19 mouse cellular contexts compared by ENCODE assay signal in the genomic region with DNA sequence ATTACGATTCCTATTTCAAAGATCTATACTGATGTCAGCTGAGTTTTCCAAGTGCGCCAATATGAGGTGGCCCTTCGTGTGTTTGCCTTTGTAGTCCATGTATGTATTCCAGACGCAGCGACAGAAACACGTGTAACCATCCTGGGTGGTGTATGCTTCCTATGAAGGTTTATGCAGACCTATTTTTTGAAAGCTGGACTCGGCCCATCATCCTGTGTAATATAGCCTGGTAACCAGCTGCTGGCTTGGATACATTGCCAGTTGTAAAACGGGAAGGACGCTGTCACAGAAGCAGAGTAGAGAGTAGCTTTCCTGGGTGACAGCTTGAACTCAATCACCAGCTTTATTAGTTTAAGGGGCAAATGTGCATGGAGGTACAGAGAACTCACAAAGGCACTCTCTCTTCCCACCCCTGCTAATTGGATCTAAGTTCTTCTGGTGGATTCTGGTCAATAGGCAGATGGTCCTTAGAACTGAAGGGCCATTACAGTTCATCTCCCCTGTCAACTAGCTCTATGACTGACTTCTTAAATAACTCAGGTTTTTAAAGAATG.
DNase-seq lines count a peak whose midpoint lies in the region; ATAC-seq and TF ChIP-seq lines count a peak whose summit lies in the region.
"Had no signal": no experiment of that assay in that cellular context is flagged by ENCODE, and none has a peak within 500 bp of the region (broad histone marks: within the 10 kb centered on the region; RNA-seq: fewer than 3 reads in every experiment).

No protein-coding gene starts in this region.

- no peaks in the 10 kb centered on the region for H3K36me3 ChIP-seq in neural tube, embryonic 14.5 days (ENCODE audit: control insufficient read depth, insufficient read depth, low read length)
- no peaks in the 10 kb centered on the region for H3K36me3 ChIP-seq in kidney, embryonic 14.5 days (ENCODE audit: control insufficient read depth, insufficient read depth, low read length)
- no peaks in the 10 kb centered on the region for H3K36me3 ChIP-seq in kidney, embryonic 16.5 days (ENCODE audit: insufficient read depth, low read length)
- H3K36me3 ChIP-seq: embryonic facial prominence, embryonic 10.5 days; forebrain, embryonic 15.5 days; heart, embryonic 10.5 days; hindbrain, embryonic 12.5 days had no signal

- no peak overlapping the region for H3K4me3 ChIP-seq in gastrocnemius, adult 2 months
- no peak overlapping the region for H3K4me3 ChIP-seq in neural tube, embryonic 14.5 days (ENCODE audit: low read depth, low read length)
- no peak overlapping the region for H3K4me3 ChIP-seq in kidney, embryonic 14.5 days (ENCODE audit: low read length)
- H3K4me3 ChIP-seq in kidney, embryonic 16.5 days (ENCODE audit: low read length) = no peak overlapping the region
- H3K4me3 ChIP-seq: embryonic facial prominence, embryonic 10.5 days; forebrain, embryonic 15.5 days; heart, embryonic 10.5 days; hindbrain, embryonic 12.5 days had no signal

- TF ChIP-seq CTCF in gastrocnemius, adult 2 months (IDR thresholded peaks at IDR 0.05) = no peak

- no peak overlapping the region for H3K27ac ChIP-seq in gastrocnemius, adult 2 months
- H3K27ac ChIP-seq in neural tube, embryonic 14.5 days (ENCODE audit: low read depth, low read length) = 0 out of 2 replicates have a peak overlapping the region, but pooled peaks have one; percentile 28
- H3K27ac ChIP-seq in kidney, embryonic 14.5 days (ENCODE audit: low read depth, low read length) = no peak overlapping the region
- H3K27ac ChIP-seq in kidney, embryonic 16.5 days (ENCODE audit: low read length) = no peak overlapping the region
- H3K27ac ChIP-seq: embryonic facial prominence, embryonic 10.5 days; forebrain, embryonic 15.5 days; heart, embryonic 10.5 days; hindbrain, embryonic 12.5 days had no signal

- no peaks in the 10 kb centered on the region for H3K4me1 ChIP-seq in neural tube, embryonic 14.5 days (ENCODE audit: control insufficient read depth, insufficient read depth, low read length)
- no peaks in the 10 kb centered on the region for H3K4me1 ChIP-seq in kidney, embryonic 14.5 days (ENCODE audit: control insufficient read depth, insufficient read depth, low read length)
- H3K4me1 ChIP-seq in kidney, embryonic 16.5 days (ENCODE audit: insufficient read depth, low read length) = no peaks in the 10 kb centered on the region
- H3K4me1 ChIP-seq: embryonic facial prominence, embryonic 10.5 days; hindbrain, embryonic 12.5 days had no signal

- no peaks in the 10 kb centered on the region for H3K27me3 ChIP-seq in neural tube, embryonic 14.5 days (ENCODE audit: control insufficient read depth, insufficient read depth, low read length)
- H3K27me3 ChIP-seq in kidney, embryonic 14.5 days (ENCODE audit: control insufficient read depth, insufficient read depth, low read length) = no peaks in the 10 kb centered on the region
- no peaks in the 10 kb centered on the region for H3K27me3 ChIP-seq in kidney, embryonic 16.5 days (ENCODE audit: insufficient read depth, low read length)
- H3K27me3 ChIP-seq: forebrain, embryonic 15.5 days; hindbrain, embryonic 12.5 days had no signal

- 79% methylated on average over 9 of the region's 9 CpGs for WGBS in neural tube, embryonic 14.5 days
- 70% methylated on average over 9 of the region's 9 CpGs for WGBS in kidney, embryonic 14.5 days
- WGBS in kidney, embryonic 16.5 days = 80% methylated on average over 9 of the region's 9 CpGs

- peak; percentile 58 to 64 for DNase-seq in cerebellum, postnatal 10 days
- no peak for DNase-seq in cerebellum, postnatal 4 days (ENCODE audit: low spot score in 2 of 2)
- DNase-seq in gastrocnemius, adult 2 months = peak; percentile 19
- DNase-seq in gastrocnemius, postnatal 10 days = no peak
- DNase-seq in retina, embryonic 14.5 days (ENCODE audit: low spot score) = peak; percentile 72
- DNase-seq: adrenal gland, adult 2 months; adrenal gland, postnatal 25 days; heart, adult 18-20 months; heart, postnatal 10 days; heart, postnatal 4 days; kidney, adult 2 months had no signal

- ATAC-seq in neural tube, embryonic 14.5 days (ENCODE audit: low read depth) = no peak
- no peak for ATAC-seq in kidney, embryonic 14.5 days (ENCODE audit: low FRiP score, low TSS enrichment)
- ATAC-seq in kidney, embryonic 16.5 days (ENCODE audit: low FRiP score, low TSS enrichment) = no peak
- ATAC-seq: forebrain, embryonic 15.5 days; intestine, embryonic 16.5 days had no signal

- H3K9ac ChIP-seq in neural tube, embryonic 14.5 days (replicated peaks; ENCODE audit: low read depth, low read length) = no peak overlapping the region
- H3K9ac ChIP-seq in kidney, embryonic 14.5 days (ENCODE audit: low read depth, low read length) = no peak overlapping the region
- no peak overlapping the region for H3K9ac ChIP-seq in kidney, embryonic 16.5 days (replicated peaks; ENCODE audit: low read length)
- H3K9ac ChIP-seq: forebrain, embryonic 15.5 days; hindbrain, embryonic 12.5 days had no signal

- no peak overlapping the region for H3K4me2 ChIP-seq in neural tube, embryonic 14.5 days (ENCODE audit: low read depth, low read length)
- H3K4me2 ChIP-seq in kidney, embryonic 14.5 days (replicated peaks; ENCODE audit: low read depth, low read length) = no peak overlapping the region
- no peak overlapping the region for H3K4me2 ChIP-seq in kidney, embryonic 16.5 days (replicated peaks; ENCODE audit: low read depth, low read length)
- H3K4me2 ChIP-seq: forebrain, embryonic 15.5 days; hindbrain, embryonic 12.5 days had no signal

- intact Hi-C loops in gastrocnemius, adult 2 months (cut with DNase I) = no loop called here

- H3K9me3 ChIP-seq in neural tube, embryonic 14.5 days (ENCODE audit: control insufficient read depth, low read length) = no peaks in the 10 kb centered on the region
- H3K9me3 ChIP-seq in kidney, embryonic 14.5 days (ENCODE audit: control insufficient read depth, low read length) = no peaks in the 10 kb centered on the region
- H3K9me3 ChIP-seq in kidney, embryonic 16.5 days (ENCODE audit: low read length) = no peaks in the 10 kb centered on the region
- H3K9me3 ChIP-seq: embryonic facial prominence, embryonic 10.5 days; forebrain, embryonic 15.5 days; heart, embryonic 10.5 days; hindbrain, embryonic 12.5 days had no signal

Comparison
In these comparisons a context has a peak if more than half of its experiments do, and no peak if none do; other contexts are left out.
1. DNase-seq: peak in cerebellum, postnatal 10 days (2 of 2), gastrocnemius, adult 2 months (single experiment) and retina, embryonic 14.5 days (single experiment); none in cerebellum, postnatal 4 days (0 of 2) and gastrocnemius, postnatal 10 days (single experiment).